Mouse (Mus musculus): ENCODE results near the gene Zfp575. TPM values are rescaled to one million over a fixed set of nuclear protein-coding genes. Genes with fewer than 3 reads are reported as not detected.

Gene Zfp575
- polyA plus RNA-seq, 1 experiment: 0.16 TPM

GRCm38 (mm10) chr7:24566206-24566605, 21.2 kb downstream of the Zfp575 start:
- DNase-seq (ENCODE audit: low read depth, low spot score): no peak
- WGBS: 93% methylated on average over 9 of the region's 9 CpGs

- 91% methylated on average over 11 of the region's 11 CpGs for WGBS
- no peak for DNase-seq (ENCODE audit: low read depth, low spot score)
Measured at GRCm38 (mm10) chr7:24565627-24566026, 21.8 kb downstream of the Zfp575 start.

- 57% methylated on average over 6 of the region's 6 CpGs for WGBS
- no peak for DNase-seq (ENCODE audit: low read depth, low spot score)
Measured at GRCm38 (mm10) chr7:24564607-24565265, 22.7 kb downstream of the Zfp575 start.

- WGBS: 83% methylated on average over 4 of the region's 4 CpGs
- no peak for DNase-seq (ENCODE audit: low read depth, low spot score)
Measured at GRCm38 (mm10) chr7:24563837-24564206, 23.6 kb downstream of the Zfp575 start.

GRCm38 (mm10) chr7:24563191-24563836, 24.1 kb downstream of the Zfp575 start:
- DNase-seq (ENCODE audit: low read depth, low spot score): no peak
- 90% methylated on average over 8 of the region's 8 CpGs for WGBS

GRCm38 (mm10) chr7:24561450-24561849, 26.0 kb downstream of the Zfp575 start:
- WGBS: 93% methylated on average over 4 of the region's 4 CpGs
- DNase-seq (ENCODE audit: low read depth, low spot score): no peak

GRCm38 (mm10) chr7:24555786-24556185, 31.7 kb downstream of the Zfp575 start:
- DNase-seq (ENCODE audit: low read depth, low spot score): no peak
- WGBS: 94% methylated on average over 10 of the region's 10 CpGs

- no peak for DNase-seq (ENCODE audit: low read depth, low spot score)
- WGBS: 77% methylated on average over 12 of the region's 12 CpGs
Measured at GRCm38 (mm10) chr7:24551985-24552759, 35.3 kb downstream of the Zfp575 start.

GRCm38 (mm10) chr7:24547534-24548036, 39.9 kb downstream of the Zfp575 start:
- WGBS: 18% methylated on average over 13 of the region's 13 CpGs
- no peak for DNase-seq (ENCODE audit: low read depth, low spot score)

GRCm38 (mm10) chr7:24546634-24547389, 40.6 kb downstream of the Zfp575 start:
- peak; percentile 99 for DNase-seq (ENCODE audit: low read depth, low spot score)
- 1% methylated on average over 57 of the region's 57 CpGs for WGBS

GRCm38 (mm10) chr7:24546068-24546614, 41.3 kb downstream of the Zfp575 start, which contains the start of the genes Pinlyp and Xrcc1:
Gene Pinlyp (minus strand): TSS chr7:24546118.
Gene Xrcc1 (plus strand): TSS chr7:24546289.
- DNase-seq (ENCODE audit: low read depth, low spot score): no peak
- WGBS: 27% methylated on average over 13 of the region's 13 CpGs

GRCm38 (mm10) chr7:24544506-24544905, 42.9 kb downstream of the Zfp575 start:
- WGBS: 84% methylated on average over 2 of the region's 2 CpGs
- DNase-seq (ENCODE audit: low read depth, low spot score): no peak

- peak; percentile 13 for DNase-seq (ENCODE audit: low read depth, low spot score)
- WGBS: 40% methylated on average over 4 of the region's 4 CpGs
Measured at GRCm38 (mm10) chr7:24539686-24540085, 47.8 kb downstream of the Zfp575 start.

- 86% methylated on average over 5 of the region's 5 CpGs for WGBS
Measured at GRCm38 (mm10) chr7:24538701-24539100, 48.7 kb downstream of the Zfp575 start.

GRCm38 (mm10) chr7:24538154-24538553, 49.3 kb downstream of the Zfp575 start:
- 31% methylated on average over 5 of the region's 5 CpGs for WGBS
- no peak for DNase-seq (ENCODE audit: low read depth, low spot score)

More at GRCm38 (mm10) chr7:24538701-24539100, 48.7 kb downstream of the Zfp575 start:
- no peak for DNase-seq (ENCODE audit: low read depth, low spot score)

GRCm38 (mm10) chr7:24537591-24537990, 49.9 kb downstream of the Zfp575 start:
- DNase-seq (ENCODE audit: low read depth, low spot score): no peak
- 69% methylated on average over 5 of the region's 5 CpGs for WGBS

GRCm38 (mm10) chr7:24537081-24537480, 50.4 kb downstream of the Zfp575 start:
- DNase-seq (ENCODE audit: low read depth, low spot score): no peak
- 81% methylated on average over 4 of the region's 4 CpGs for WGBS

GRCm38 (mm10) chr7:24534301-24534700, 53.1 kb downstream of the Zfp575 start:
- 81% methylated on average over 19 of the region's 19 CpGs for WGBS
- no peak for DNase-seq (ENCODE audit: low read depth, low spot score)

Data from large intestine, adult 2 months (tissue).